Mouse (Mus musculus) retina, adult 2 months (tissue): Measurements from ENCODE around the gene 1700011L22Rik.

ENCODE experiments used
- DNase-seq: peaks from one replicate; pipeline ENCODE4 v3.0.0-alpha.2; 2012; ENCODE audit warnings: low read depth, low spot score

1700011L22Rik gene

DNA sequence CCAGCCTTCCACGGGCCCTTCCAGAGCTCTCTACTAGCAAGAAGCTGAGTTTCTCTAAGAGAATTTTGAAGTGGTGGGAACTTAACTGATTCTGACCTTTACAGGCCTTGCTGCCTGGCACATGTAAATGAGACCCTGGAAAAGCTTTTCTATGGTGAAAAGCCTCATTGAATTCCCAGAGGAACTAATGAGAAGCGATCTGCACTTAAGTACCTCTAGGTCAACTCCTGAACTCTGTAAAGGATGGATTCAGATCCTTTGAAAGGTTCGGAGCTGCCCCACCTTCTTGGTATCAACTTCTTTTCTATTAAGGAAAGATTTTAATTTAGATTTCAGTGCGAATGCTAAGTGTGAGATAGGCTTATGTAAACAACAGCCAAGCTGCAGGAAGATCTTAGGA, 72.4 kb downstream of the 1700011L22Rik start:
- DNase-seq = no peak

DNA sequence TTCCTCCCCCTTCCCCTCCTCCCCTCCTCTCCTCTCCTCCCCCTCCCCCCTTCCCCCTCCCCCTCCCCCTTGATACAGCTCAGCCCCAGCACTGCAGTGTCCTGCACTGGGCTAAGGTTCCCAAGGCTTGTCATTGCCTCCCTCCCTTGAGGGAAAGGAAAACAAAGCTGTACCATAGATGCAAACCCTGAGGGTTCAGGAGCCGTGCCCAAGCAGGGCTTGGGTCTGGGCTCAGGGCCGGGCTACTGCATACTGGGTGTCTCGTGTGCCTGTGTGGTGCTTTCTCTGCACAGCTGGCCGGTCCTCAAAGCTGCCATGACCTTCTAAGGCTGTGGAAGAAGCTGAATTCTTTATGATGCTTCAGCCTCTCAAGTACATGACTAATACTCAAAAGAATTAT, 74.8 kb downstream of the 1700011L22Rik start:
- DNase-seq = no peak

- DNase-seq = no peak
These were observed 83.1 kb downstream of the 1700011L22Rik start for GRCm38 (mm10) chr8:79165276-79165675.

- no peak for DNase-seq
These were observed 84.0 kb downstream of the 1700011L22Rik start for GRCm38 (mm10) chr8:79164336-79164735.

- DNase-seq = no peak
These were observed 85.6 kb downstream of the 1700011L22Rik start for GRCm38 (mm10) chr8:79162533-79163308.

DNA sequence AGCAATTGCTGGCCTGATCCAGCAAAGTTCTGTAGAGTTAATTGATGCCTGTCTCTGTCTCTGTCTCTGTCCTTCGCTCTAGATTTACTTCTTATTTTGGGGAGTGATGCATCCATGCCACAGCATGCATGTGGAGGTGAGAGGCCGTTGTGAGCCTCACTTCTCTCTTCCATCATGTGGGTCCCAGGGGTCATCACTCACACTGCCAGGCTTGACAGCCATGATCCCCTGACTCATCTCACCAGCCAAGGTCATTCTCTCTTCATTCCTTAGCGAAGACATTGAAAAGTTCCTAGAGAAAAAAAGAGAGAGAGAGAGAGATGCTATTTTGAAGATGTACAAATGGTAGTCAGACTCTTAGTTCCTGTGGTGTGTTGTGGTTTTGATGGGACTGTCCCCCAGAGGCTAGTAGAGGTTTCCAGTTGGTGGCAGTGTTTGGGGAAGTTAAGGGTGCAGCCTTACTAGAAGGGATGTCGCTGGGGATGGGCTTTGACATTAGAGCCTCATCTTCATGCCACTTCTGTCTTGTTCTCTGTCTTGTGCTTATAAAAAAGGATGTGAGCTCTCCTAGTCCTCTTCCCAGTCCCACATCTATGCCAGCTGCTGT, 87.1 kb downstream of the 1700011L22Rik start:
- DNase-seq = no peak
